Mouse (Mus musculus) forebrain, embryonic 16.5 days (tissue): ENCODE results near the gene Pde2a. TPM values are rescaled to one million over a fixed set of nuclear protein-coding genes. Genes with fewer than 3 reads are reported as not detected.

Source experiments
- ATAC-seq: fragments of 200-750 bp; cut with Nextera tagmentation; 2 replicates; pipeline ENCODE4 v1.8.0; 2017; ENCODE audit warnings: mild to moderate bottlenecking, moderate library complexity
- H3K27ac ChIP-seq: fragments of 300-500 bp; sonication (generic); 2 replicates; pipeline ENCODE4 v1.5.1; 2014; ENCODE audit warnings: low read length, control low read depth
- H3K27me3 ChIP-seq: fragments of 300-500 bp; sonication (generic); replicated peaks from 2 replicates; pipeline ENCODE4 v1.6.1; 2014; ENCODE audit warnings: low read length; ENCODE audit not compliant: control insufficient read depth, insufficient read depth
- H3K36me3 ChIP-seq: fragments of 300-500 bp; sonication (generic); 2 replicates; pipeline ENCODE4 v1.6.1; 2014; ENCODE audit not compliant: control insufficient read depth, insufficient read depth
- H3K4me1 ChIP-seq: fragments of 300-500 bp; sonication (generic); replicated peaks from 2 replicates; pipeline ENCODE4 v1.6.1; 2014; ENCODE audit warnings: low read length; ENCODE audit not compliant: control insufficient read depth, insufficient read depth
- H3K4me2 ChIP-seq: fragments of 300-500 bp; sonication (generic); 2 replicates; pipeline ENCODE4 v1.6.1; 2014; ENCODE audit warnings: mild to moderate bottlenecking, low read length, control low read depth
- H3K4me3 ChIP-seq: fragments of 300-500 bp; sonication (generic); replicated peaks from 2 replicates; pipeline ENCODE4 v1.5.1; 2014; ENCODE audit warnings: mild to moderate bottlenecking, low read length, control low read depth
- H3K9ac ChIP-seq: fragments of 300-500 bp; sonication (generic); replicated peaks from 2 replicates; pipeline ENCODE4 v1.6.1; 2014; ENCODE audit warnings: low read depth, low read length, control low read depth
- H3K9me3 ChIP-seq: fragments of 300-500 bp; sonication (generic); 2 replicates; pipeline ENCODE4 v1.6.1; 2016; ENCODE audit warnings: low read length; ENCODE audit not compliant: control insufficient read depth
- WGBS: fragments of 180-500 bp; shearing (Covaris S2); extraction: QIAGEN DNeasy Blood & Tissue Kit; methylation state at CpG from one replicate; pipeline ENCODE4 v1.1.7; 2014; 5-methylcytosine and 5-hydroxymethylcytosine counted together
- polyA plus RNA-seq: library from polyadenylated mRNA; unstranded; fragments of >200 nt; fragmentation: Nextera tagmentation; extraction: Ambion mirVana; gene quantifications from 2 replicates; pipeline ENCODE4 v1.2.1, GENCODE M21; 2015

Gene Pde2a
- polyA plus RNA-seq, 1 experiment from 2014 or later, result 58.6 TPM

- no peak for ATAC-seq
- Histone ChIP-seq H3K36me3 (no peaks in the 10 kb centered on the region), H3K27me3 (no peaks in the 10 kb centered on the region), H3K4me1 (peaks cover 49% of the 10 kb centered on the region), H3K4me3 (no peak overlapping the region), H3K9ac (no peak overlapping the region), H3K4me2 (no peak overlapping the region), H3K9me3 (no peaks in the 10 kb centered on the region), H3K27ac (no peak overlapping the region; the same call in 1 of the 2 replicates)
- WGBS, result 76% methylated on average over 11 of the region's 11 CpGs
Observed at GRCm38 (mm10) chr7:101461571-101461970, 40.1 kb downstream of the Pde2a start.

GRCm38 (mm10) chr7:101462327-101463068, 41.0 kb downstream of the Pde2a start:
- peaks cover 56% of the 10 kb centered on the region for H3K4me1 ChIP-seq

GRCm38 (mm10) chr7:101463665-101464271, 42.3 kb downstream of the Pde2a start:
- no peak for ATAC-seq
- no peaks in the 10 kb centered on the region for H3K36me3 ChIP-seq
- 67% methylated on average over 11 of the region's 11 CpGs for WGBS
- H3K4me2 ChIP-seq, result no peak overlapping the region
- H3K4me3 ChIP-seq, result no peak overlapping the region
- H3K9ac ChIP-seq, result no peak overlapping the region
- H3K27me3 ChIP-seq, result no peaks in the 10 kb centered on the region
- peaks cover 51% of the 10 kb centered on the region for H3K4me1 ChIP-seq
- H3K9me3 ChIP-seq, result no peaks in the 10 kb centered on the region
- H3K27ac ChIP-seq, result no peak overlapping the region; the same call in 1 of the 2 replicates

More at GRCm38 (mm10) chr7:101462327-101463068, 41.0 kb downstream of the Pde2a start:
- Histone ChIP-seq H3K9me3 (no peaks in the 10 kb centered on the region), H3K27ac (peak overlapping the region; percentile 81), H3K4me3 (no peak overlapping the region), H3K36me3 (no peaks in the 10 kb centered on the region), H3K4me2 (no peak overlapping the region), H3K27me3 (no peaks in the 10 kb centered on the region), H3K9ac (no peak overlapping the region)
- WGBS, result 66% methylated on average over 14 of the region's 14 CpGs
- ATAC-seq, result peak; percentile 69

- Histone ChIP-seq H3K4me3 (no peak overlapping the region), H3K4me1 (peaks cover 48% of the 10 kb centered on the region), H3K9me3 (no peaks in the 10 kb centered on the region), H3K27me3 (no peaks in the 10 kb centered on the region), H3K36me3 (no peaks in the 10 kb centered on the region), H3K27ac (no peak overlapping the region), H3K9ac (no peak overlapping the region), H3K4me2 (no peak overlapping the region)
- WGBS, result 66% methylated on average over 4 of the region's 4 CpGs
- ATAC-seq, result no peak
Observed at GRCm38 (mm10) chr7:101464927-101465326, 43.4 kb downstream of the Pde2a start.

- no peak overlapping the region for H3K27ac ChIP-seq
Observed at GRCm38 (mm10) chr7:101465392-101465791, 43.9 kb downstream of the Pde2a start.

GRCm38 (mm10) chr7:101465850-101466580, 44.5 kb downstream of the Pde2a start:
- H3K27ac ChIP-seq, result no peak overlapping the region
- H3K4me3 ChIP-seq, result no peak overlapping the region
- H3K9me3 ChIP-seq, result no peaks in the 10 kb centered on the region
- H3K9ac ChIP-seq, result no peak overlapping the region
- H3K36me3 ChIP-seq, result no peaks in the 10 kb centered on the region
- no peak for ATAC-seq
- WGBS, result 92% methylated on average over 8 of the region's 8 CpGs
- H3K4me1 ChIP-seq, result peaks cover 37% of the 10 kb centered on the region
- H3K27me3 ChIP-seq, result no peaks in the 10 kb centered on the region
- no peak overlapping the region for H3K4me2 ChIP-seq

More at GRCm38 (mm10) chr7:101465392-101465791, 43.9 kb downstream of the Pde2a start:
- Histone ChIP-seq H3K4me3 (no peak overlapping the region), H3K4me1 (peaks cover 43% of the 10 kb centered on the region), H3K36me3 (no peaks in the 10 kb centered on the region), H3K9ac (no peak overlapping the region), H3K27me3 (no peaks in the 10 kb centered on the region), H3K4me2 (no peak overlapping the region), H3K9me3 (no peaks in the 10 kb centered on the region)
- 61% methylated on average over 14 of the region's 14 CpGs for WGBS
- ATAC-seq, result no peak

GRCm38 (mm10) chr7:101466581-101467081, 45.1 kb downstream of the Pde2a start:
- no peak overlapping the region for H3K4me2 ChIP-seq
- ATAC-seq, result no peak

GRCm38 (mm10) chr7:101471423-101471822, 49.9 kb downstream of the Pde2a start:
- Histone ChIP-seq H3K4me1 (peaks cover 13% of the 10 kb centered on the region), H3K4me3 (no peak overlapping the region), H3K9ac (no peak overlapping the region), H3K4me2 (no peak overlapping the region), H3K27ac (no peak overlapping the region), H3K9me3 (no peaks in the 10 kb centered on the region), H3K27me3 (no peaks in the 10 kb centered on the region), H3K36me3 (no peaks in the 10 kb centered on the region)
- ATAC-seq, result no peak
- 90% methylated on average over 2 of the region's 2 CpGs for WGBS

More at GRCm38 (mm10) chr7:101466581-101467081, 45.1 kb downstream of the Pde2a start:
- 81% methylated on average over 6 of the region's 6 CpGs for WGBS
- Histone ChIP-seq H3K36me3 (no peaks in the 10 kb centered on the region), H3K27me3 (no peaks in the 10 kb centered on the region), H3K9ac (no peak overlapping the region), H3K4me3 (no peak overlapping the region), H3K9me3 (no peaks in the 10 kb centered on the region), H3K27ac (no peak overlapping the region), H3K4me1 (peaks cover 36% of the 10 kb centered on the region)

- no peaks in the 10 kb centered on the region for H3K36me3 ChIP-seq
- WGBS, result 55% methylated on average over 3 of the region's 3 CpGs
- no peak overlapping the region for H3K4me3 ChIP-seq
- no peak overlapping the region for H3K9ac ChIP-seq
- H3K27me3 ChIP-seq, result no peaks in the 10 kb centered on the region
- no peaks in the 10 kb centered on the region for H3K9me3 ChIP-seq
- H3K4me2 ChIP-seq, result no peak overlapping the region
- ATAC-seq, result no peak
- H3K4me1 ChIP-seq, result peaks cover 8% of the 10 kb centered on the region; the same call in 1 of the 2 replicates
- H3K27ac ChIP-seq, result peak overlapping the region; percentile 8; the same call in 1 of the 2 replicates
Observed at GRCm38 (mm10) chr7:101471968-101472480, 50.5 kb downstream of the Pde2a start.
